Mouse (Mus musculus) gastrocnemius, postnatal 14 days (tissue): ENCODE measurements around the gene Ddx43. TPM values are rescaled to one million over a fixed set of nuclear protein-coding genes. Genes with fewer than 3 reads are reported as not detected.

Experiments used
- DNase-seq: peaks from one replicate; pipeline ENCODE4 v3.0.0; 2021; ENCODE audit warnings: mixed read lengths
- intact Hi-C: fragments of 180-260 bp; cut with DNase I; formaldehyde crosslinking; loops from one replicate; pipeline ENCODE4 v1.15.1; 2025; ENCODE audit warnings: low total_unique reads
- total RNA-seq, 2 experiments: library from RNA; stranded (reverse); gene quantifications; 2 replicates each; pipeline ENCODE4 v1.2.3; 2021

Gene Ddx43
- total RNA-seq, 2 experiments from 2014 or later: not detected

DNA sequence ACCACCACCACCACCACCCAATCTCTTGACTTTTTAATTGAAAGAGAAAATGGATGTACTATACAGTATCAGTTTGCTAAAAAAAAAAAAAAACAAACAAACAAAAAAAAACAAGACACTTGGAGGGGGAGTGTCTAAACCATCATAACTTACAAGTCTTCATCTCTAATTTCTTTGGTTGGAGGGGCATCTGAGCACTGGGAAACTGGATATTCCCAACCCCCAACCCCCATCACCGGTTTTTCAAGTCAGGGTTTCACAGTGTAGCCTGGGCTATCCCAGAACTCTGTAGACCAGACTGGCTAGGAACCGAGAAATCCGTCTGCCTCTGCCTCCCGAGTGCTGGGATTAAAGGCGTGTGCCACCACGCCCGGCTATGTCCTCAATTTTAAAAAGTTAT lies 25.8 kb upstream of the Ddx43 start:
- intact Hi-C loops: no loop called here
- no peak for DNase-seq

DNA sequence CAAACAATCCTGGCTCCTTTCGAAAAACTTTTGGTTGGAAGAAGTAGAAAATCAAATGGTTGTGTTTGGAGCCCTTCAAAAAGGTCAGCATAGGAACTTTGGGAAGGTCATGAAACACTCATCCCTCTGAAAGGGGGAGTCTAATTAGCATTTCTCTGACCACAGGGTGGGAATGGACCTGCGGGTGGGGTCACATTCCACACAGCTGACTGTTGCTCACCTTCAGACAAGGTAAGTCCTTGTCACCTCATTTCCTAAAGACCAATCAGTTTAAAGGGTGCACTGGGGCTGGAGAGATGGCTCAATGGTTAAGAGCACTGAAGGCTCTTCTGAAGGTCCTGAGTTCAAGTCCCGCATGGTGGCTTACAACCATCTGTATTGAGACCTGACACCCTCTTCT lies 24.1 kb upstream of the Ddx43 start:
- intact Hi-C loops: no loop called here
- DNase-seq: no peak

DNA sequence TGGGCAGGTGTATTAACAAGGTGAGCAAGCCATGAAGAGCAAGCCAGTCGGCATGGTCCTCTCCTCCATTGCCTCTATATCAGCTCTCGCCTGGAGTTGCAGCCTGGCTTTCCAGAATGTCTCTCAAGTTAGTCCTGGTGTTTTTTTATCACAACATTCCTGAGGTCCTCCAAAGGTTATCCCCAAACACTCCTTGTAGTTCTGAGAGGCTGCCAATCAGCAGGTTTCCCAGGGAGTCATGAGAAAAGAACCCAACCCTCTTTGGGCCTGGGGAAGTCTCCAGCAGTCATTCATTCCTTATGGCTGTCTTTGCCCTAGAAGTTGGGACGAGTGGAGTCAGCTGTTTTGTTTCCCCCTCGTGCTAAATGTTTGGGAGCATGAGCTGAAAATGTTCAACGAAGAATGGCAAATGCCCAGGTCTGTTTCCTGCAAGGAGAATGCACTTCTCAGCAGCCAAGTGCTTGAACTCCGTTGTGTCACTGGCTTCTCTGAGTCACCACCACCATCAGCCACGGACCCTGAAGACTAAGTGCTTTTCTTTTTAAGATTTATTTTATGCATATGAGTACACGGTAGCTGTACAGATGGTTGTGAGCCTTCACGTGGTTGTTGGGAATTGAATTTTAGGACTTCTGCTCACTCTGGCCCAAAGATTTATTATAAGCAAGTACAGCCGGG lies 22.6 kb upstream of the Ddx43 start:
- DNase-seq: no peak
- intact Hi-C loops: no loop called here

DNA sequence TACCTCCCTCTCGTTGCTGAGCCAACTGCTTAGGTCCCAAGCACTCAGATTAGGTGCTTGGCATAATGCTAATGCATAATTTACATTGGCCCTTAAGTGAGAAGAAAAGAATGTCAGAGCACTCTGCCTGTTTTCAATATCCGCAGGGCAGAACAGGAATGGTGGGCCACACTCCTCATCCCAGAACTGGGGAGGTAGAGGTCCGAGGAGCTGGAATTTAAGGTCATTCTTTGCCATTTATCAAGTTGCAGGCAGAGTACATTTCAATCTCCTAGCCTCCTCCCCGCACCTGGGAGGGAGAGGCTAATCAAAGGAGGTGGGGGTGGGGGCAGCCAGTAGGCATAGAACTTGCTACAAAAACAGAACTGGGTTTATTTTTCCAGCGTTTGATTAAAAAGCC lies 21.2 kb upstream of the Ddx43 start:
- no peak for DNase-seq
- intact Hi-C loops: no loop called here

DNA sequence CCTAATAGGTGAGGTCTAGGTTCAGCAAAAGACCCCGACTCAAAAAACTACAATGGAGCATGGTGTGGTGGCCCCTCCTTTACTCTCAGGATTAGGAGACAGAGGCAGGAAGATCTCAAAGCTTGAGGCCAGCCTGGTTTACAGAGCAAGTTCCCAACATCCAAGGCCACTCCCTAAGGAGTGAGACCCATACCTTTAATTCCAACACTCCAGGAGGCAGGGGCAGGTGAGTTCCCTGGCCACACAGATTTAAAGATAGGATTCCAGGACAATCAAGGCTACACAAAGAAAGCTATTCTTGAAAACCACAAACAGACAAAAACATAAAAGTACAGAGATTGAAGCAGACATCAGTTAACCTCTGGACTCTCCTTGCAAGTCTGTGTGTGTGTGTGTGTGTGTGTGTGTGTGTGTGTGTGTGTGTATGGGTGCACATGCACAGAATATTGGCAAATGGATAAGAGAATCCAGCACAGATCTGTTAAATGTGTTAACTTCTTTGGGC lies 20.6 kb upstream of the Ddx43 start:
- DNase-seq: no peak
- intact Hi-C loops: no loop called here

DNA sequence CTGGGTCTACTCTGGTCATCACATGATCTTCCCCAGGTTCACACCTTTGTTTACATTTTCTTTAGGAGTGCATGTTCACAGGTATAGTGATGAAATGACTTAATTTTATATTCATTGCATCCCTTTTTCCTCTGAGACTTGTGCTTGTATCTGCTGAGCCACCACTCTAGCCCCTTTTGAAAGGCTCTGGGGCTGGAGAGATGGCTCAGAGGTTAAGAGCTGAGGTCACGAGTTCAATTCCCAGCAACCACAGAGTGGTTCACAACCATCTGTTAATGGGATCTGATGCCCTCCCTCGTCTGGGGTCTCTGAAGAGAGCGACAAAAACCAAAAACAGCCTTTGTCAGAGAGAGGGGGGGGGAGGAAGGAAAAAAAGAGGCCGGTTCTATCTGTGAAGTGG lies 20.1 kb upstream of the Ddx43 start:
- intact Hi-C loops: no loop called here
- no peak for DNase-seq

DNA sequence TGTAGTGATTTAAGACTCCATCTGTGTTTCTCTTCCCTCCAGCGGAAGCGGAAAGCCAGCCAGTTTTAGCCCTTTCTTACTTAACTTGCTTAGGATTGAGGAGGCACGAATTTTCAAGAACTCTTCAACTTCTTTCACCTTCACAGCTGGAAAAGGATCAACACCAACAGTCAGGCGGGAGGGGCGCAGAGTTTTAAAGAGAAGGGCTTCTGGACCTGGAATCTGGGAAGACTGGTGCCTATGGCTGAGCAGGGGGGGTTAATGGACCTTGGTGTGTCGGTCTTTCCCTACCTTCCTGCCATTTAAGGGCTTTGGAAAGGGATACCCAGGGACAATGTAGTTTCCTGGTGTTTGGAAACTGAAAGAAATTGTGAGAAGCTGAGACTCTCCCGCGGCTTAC lies 18.0 kb upstream of the Ddx43 start:
- intact Hi-C loops: no loop called here
- DNase-seq: no peak

DNA sequence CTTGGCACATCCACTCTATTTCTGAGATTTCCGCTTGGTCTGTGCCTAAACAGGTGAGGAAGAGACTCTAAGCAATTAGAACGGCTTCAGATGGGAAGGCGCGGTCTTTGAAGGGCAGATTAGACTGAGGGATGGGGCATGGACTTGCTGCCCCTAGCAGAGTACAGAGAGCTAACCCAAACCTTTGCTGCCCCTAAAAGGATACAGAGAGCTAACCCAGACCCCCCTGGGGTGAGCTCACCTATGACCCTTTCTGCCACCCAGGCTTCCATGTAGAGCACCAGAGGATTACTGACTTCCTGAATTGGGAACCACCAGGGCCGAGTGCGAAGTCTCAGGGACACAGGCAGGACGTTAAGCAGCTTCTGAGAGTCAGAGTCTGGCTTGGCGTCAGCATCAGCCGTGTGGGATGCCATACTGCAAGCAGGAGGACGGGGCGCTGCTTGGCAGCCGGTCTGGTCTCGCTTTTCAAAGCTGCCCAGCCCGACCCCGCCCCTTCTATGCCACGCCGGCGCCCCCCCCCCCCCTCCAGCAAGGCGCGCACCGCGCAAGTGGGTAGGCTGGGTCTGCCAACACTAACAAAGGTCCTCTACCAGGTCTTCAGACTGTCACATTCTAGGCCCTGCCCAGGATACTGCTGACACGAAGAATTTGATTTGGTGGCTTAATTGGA lies 17.3 kb upstream of the Ddx43 start, which contains the start of gene Ooep:
Ooep (minus strand) TSS at position 613 of the 673 bp plus-strand sequence.
- intact Hi-C loops: no loop called here
- peak; percentile 6 for DNase-seq

DNA sequence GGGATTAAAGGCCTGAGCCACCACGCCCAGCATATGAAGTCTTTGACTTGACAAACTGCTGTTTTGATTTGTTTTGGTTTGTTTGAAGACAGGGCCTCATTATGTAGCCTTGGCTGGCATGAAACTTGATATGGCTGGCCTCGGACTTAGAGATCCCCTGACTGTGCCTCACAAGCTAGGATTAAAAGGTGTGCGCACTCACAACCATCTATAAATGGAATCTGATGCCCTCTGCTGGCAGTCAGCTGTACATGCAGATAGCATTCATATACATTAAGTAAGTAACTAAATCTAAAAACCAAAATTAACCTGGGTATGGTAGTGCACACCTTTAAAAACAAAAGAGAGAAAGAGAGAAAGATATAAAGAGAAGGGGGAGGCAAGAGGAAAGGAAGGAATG lies 9.7 kb upstream of the Ddx43 start:
- DNase-seq: no peak
- intact Hi-C loops: no loop called here

DNA sequence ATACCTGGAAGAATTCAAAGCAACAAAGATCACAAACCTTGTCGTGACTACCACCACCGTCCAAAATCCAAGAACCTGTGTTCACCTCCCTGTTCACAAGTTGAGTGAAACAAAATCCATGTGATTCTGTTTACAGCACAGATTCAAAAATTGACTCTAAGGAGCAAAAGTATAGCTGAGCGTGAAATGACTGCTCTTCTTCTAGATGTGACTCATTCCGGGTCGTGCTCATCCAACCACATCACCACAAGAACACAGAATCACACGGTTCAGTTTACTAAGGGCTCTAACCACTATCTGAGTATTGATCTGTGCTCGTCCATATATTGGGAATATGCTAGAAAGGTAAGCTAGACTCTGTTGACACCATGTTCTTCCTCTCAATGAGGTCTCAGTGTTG lies 8.6 kb upstream of the Ddx43 start:
- DNase-seq: no peak

DNA sequence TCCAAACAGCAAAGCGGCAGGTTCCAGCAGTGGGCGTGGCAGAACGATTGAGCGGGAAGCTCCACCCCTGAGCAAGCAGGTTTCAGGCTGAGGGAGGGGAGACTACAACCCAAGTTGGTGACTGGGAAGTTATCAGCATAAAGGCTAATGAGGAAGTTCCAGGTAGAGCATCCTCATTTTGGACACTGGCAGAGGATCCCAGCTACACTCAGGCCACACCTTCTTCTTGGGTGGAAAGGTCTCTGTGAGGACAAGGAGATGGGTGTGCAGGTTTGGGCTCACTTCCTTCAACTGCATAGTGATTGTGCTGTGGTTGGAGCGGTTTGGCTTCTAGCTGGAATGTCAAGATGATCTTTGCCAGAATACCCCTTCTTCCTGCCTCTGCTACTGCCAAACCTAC lies 5.6 kb upstream of the Ddx43 start:
- intact Hi-C loops: no loop called here
- no peak for DNase-seq

More for the DNA sequence above, 8.6 kb upstream of the Ddx43 start:
- intact Hi-C loops: no loop called here

DNA sequence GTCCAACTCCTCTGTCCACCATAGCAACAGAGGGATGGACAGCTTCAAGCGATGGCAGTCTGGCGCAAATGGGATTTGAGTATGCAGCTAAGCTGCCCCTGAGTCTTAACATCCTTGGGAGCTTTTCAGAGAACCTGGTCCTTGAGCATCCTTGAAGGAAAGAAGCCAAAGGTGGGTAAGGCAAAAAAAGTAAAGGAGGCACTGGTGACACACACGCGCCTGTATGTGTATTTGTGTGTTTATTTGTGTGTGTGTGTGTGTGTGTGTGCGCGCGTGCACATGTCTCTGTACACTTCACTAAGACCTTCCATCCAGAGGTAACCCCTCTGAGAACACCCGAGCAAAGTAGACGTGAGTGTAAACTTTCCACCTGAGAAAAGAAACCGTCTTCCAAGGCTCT lies 1.8 kb upstream of the Ddx43 start:
- intact Hi-C loops: no loop called here
- DNase-seq: no peak

DNA sequence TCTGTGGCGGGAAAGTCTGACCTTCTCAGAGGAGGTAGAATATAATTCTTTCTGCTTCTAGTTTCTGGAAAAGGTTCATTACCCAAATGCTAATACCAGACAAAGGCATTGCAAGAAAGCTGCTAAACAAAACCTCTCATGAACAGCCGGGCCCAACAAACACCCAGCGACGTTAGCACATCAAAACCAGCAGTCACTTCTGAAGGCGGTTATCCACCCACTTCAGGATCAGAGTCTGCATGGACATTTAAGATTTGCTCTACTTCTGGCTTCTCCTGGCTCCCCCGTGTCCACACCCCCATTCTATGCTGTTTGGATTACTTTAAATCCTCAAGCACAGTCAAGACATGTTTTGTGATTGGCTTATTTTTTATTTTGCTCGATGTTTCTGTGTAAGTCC lies 975 bp upstream of the Ddx43 start:
- no peak for DNase-seq
- intact Hi-C loops: no loop called here

DNA sequence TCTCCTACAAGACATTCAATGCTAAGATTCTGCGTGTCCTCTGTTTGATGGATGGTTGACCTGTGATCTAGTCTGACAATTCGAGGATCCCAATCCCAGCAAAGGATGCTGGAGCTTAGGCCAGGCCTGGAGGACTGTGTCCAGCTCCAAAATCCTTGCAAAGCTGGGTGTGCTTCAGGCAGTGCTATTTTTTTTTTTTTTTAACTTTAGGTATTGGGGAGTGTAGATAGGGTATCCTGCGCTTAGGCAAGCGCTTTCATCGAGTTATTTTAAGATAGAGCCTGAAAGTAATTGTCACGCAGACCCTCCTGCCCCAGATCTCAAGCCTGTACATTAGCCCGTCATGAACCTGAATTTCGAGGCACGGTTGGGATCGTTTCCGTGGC lies 340 bp upstream of the Ddx43 start:
- no peak for DNase-seq
- intact Hi-C loops: no loop called here

DNA sequence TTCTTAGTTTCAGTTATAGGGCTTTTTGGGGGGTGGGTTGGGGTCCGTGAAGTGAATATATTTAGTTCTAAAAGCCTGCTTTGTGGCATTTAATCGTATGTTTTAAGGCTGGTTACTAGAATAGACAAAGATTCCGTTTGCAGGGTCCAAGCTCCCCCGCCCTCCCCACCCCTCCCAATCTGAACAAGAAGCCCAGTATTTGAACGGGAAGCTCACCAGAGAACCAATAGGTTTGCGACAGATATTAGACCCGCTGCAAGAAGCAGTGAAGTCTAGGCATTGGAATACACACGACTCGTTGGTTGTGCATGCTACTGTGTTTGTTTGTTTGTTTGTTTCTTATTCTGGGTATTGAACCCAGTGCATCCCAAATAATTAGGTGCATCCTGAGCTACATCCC lies 940 bp downstream of the Ddx43 start:
- intact Hi-C loops: no loop called here
- no peak for DNase-seq

DNA sequence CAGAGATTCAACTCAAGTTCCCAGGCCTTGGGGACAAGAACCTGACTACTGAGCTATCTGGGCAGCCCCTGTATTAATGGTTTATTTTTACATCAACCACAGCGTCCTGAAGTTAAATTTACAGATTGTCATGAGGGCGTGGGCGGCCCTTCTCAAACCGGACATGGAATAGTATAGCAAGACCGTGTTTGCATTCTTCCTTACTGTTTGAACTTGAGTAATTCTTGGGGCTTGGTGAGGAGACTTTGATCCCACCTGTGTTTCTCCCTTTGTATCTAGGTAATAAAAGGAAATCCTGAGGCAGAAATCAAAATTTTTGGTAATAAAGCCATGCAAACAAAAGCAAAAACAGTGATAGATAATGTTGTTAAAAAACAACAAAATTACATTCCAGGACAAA lies 5.0 kb downstream of the Ddx43 start:
- no peak for DNase-seq
- intact Hi-C loops: no loop called here

DNA sequence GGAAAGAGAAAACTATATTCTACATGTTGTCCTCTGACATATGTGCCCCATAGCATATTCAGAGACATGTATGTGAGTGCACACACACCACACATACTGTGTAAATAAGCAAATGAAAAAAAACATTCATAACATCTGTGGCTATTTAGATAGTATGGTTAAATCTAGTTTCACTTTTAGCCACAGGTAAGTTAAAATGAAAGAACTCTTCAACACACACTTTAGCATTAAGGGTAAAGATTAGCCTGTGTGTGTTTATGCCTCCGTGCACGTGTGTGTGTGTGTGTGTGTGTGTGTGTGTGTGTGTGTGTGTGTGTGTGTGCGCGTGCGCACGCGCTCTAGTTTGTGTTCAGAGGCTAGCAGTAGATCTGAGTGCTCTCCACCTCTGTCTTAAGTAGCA lies 6.0 kb downstream of the Ddx43 start:
- no peak for DNase-seq
- intact Hi-C loops: no loop called here

DNA sequence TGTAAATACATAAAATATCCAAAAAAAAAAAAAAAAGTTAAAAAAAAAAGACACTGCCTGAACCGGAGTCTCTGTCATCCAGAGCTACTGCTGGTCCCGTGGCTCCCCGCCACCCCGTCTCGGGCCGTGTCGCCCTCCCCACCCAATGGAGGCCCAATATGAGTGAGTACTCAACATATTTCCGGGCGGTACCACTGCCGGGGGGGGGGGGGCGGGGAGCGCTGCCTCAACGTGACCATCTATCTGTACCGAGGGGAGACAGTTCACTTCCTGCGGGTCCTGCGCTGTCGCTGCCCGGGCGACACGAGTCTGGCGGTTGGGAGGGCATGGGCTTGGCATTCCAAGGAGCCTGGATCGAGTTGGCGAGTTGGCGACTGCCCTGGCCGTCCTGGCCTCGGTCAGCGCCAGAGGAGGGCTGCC lies 31.8 kb downstream of the Ddx43 start:
- no peak for DNase-seq
- intact Hi-C loops: no loop called here

DNA sequence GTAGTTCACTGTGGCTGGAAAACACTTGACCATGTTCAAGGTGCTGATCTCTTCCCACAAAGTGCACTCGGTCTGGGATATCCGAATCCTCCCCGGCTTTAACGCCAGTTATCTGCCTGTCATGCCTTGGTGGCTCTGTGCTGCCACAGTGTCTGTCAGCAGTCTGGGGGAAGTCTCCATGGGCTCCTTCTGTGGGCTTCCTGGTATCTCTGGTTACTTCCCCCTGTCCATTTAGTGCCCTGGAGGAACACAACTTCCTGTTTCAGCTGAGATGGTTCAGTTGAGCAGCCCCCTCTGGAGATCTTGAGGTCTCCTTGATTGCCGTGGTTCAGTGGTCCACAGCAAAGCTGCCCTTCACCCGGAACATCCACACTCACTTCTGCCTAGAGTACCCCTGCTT lies 32.6 kb downstream of the Ddx43 start:
- no peak for DNase-seq
- intact Hi-C loops: no loop called here

DNA sequence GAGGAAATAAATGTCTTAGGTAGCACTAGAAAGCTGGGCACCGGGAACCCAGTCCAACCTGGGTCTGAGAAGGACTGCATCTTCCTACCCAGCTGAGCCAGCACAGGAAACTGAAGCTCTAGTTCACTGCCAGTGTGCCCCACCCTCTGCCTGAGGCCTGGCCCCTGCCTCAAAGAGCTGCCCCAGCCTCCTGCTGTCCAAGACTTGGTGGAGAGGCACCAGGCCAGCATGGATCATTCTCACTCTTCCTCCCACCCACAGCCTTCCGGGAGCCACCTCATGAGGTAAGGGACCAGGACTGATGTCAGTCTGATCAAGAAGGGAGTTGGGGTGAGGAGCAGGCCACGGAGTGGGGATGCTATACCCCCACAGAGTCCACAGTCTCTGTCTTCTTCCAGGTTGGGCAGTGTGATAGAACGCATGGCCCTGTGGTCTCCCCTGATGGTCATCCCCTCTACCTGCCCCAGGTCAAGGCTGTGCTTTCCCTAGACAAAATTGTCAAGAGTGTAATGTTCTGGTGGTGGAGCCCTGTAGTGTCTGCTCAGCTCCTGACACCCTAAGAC lies 33.4 kb downstream of the Ddx43 start:
- intact Hi-C loops: no loop called here
- no peak for DNase-seq

DNA sequence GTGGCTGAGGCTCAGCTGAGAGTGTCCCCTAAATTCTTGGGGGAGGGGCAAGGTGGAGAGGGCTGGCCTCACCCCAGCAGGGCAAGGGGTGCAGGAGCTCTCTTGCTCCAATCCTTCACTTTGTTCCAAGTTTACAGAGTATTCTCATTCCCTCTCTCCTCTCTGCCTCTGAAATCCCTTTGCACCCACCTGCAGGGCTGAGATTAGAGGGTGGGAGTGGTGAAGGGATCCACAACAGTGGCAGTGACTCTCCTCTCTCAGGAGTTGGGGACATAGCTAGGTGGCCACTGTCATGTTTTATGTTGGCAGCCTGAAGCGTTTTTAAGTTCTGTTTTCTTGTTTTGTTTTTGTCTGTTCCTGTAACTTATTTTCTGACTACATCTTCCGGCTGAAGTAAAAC lies 34.0 kb downstream of the Ddx43 start:
- DNase-seq: no peak
- intact Hi-C loops: no loop called here
